Mouse (Mus musculus) thymus, postnatal 36 days (tissue): ENCODE results near the gene Cldn34b1.
"Not testable (repeated sequence)": the region's sequence is repeated elsewhere in the genome, so short reads cannot be mapped to it uniquely, and the experiment has no call there.

Source experiments
- DNase-seq, 2 experiments: peaks; one replicate each; pipeline ENCODE4 v3.0.0; 2022; ENCODE audit warnings: mixed read lengths in 2 of 2

Cldn34b1 gene

GRCm38 (mm10) chrX:154890167-154890566, at the start of gene Cldn34b1:
Cldn34b1 (minus strand) TSS chrX:154890267.
- DNase-seq = not testable (repeated sequence)

GRCm38 (mm10) chrX:154935887-154936286, 45.8 kb upstream of the Cldn34b1 start, which contains the start of gene Magea6:
Magea6 (minus strand) TSS chrX:154935987.
- DNase-seq = not testable (repeated sequence)
